Mouse (Mus musculus) neural tube, embryonic 11.5 days (tissue): ENCODE measurements around the gene Zbtb9. TPM values are rescaled to one million over a fixed set of nuclear protein-coding genes. Genes with fewer than 3 reads are reported as not detected.
A peak's percentile ranks its signal among the peaks of the same experiment; 100 is the strongest.

Source experiments
- ATAC-seq: fragments of 200-750 bp; cut with Nextera tagmentation; 2 replicates; pipeline ENCODE4 v1.8.0; 2017; ENCODE audit warnings: moderate number of reproducible peaks, mild to moderate bottlenecking, moderate TSS enrichment, moderate library complexity; ENCODE audit not compliant: insufficient read depth, low FRiP score, low TSS enrichment
- DNase-seq: peaks from one replicate; pipeline ENCODE4 v3.0.0-alpha.2; 2015; ENCODE audit warnings: low spot score
- H3K27ac ChIP-seq: fragments of 300-500 bp; sonication (generic); 2 replicates; pipeline ENCODE4 v1.5.1; 2014; ENCODE audit warnings: low read depth, mild to moderate bottlenecking, low read length
- H3K27me3 ChIP-seq: fragments of 300-500 bp; sonication (generic); 2 replicates; pipeline ENCODE4 v1.6.1; 2014; ENCODE audit warnings: mild to moderate bottlenecking, low read length, mixed read lengths; ENCODE audit not compliant: control insufficient read depth, insufficient read depth
- H3K36me3 ChIP-seq: fragments of 300-500 bp; sonication (generic); 2 replicates; pipeline ENCODE4 v1.6.1; 2014; ENCODE audit warnings: mild to moderate bottlenecking, low read length, moderate library complexity, mixed read lengths; ENCODE audit not compliant: control insufficient read depth, insufficient read depth
- H3K4me1 ChIP-seq: fragments of 300-500 bp; sonication (generic); 2 replicates; pipeline ENCODE4 v1.6.1; 2014; ENCODE audit warnings: low read length, mixed read lengths; ENCODE audit not compliant: control insufficient read depth, insufficient read depth
- H3K4me2 ChIP-seq: fragments of 300-500 bp; sonication (generic); 2 replicates; pipeline ENCODE4 v1.6.1; 2014; ENCODE audit warnings: low read depth, mild to moderate bottlenecking, moderate library complexity
- H3K4me3 ChIP-seq: fragments of 300-500 bp; sonication (generic); 2 replicates; pipeline ENCODE4 v1.5.1; 2014; ENCODE audit warnings: low read depth, low read length
- H3K9ac ChIP-seq: fragments of 300-500 bp; sonication (generic); 2 replicates; pipeline ENCODE4 v1.6.1; 2014; ENCODE audit warnings: mild to moderate bottlenecking, low read length
- H3K9me3 ChIP-seq: fragments of 300-500 bp; sonication (generic); 2 replicates; pipeline ENCODE4 v1.6.1; 2016; ENCODE audit warnings: low read length; ENCODE audit not compliant: control insufficient read depth
- WGBS: fragments of 180-500 bp; shearing (Covaris S2); extraction: QIAGEN DNeasy Blood & Tissue Kit; methylation state at CpG from one replicate; pipeline ENCODE4 v1.1.7; 2014; 5-methylcytosine and 5-hydroxymethylcytosine counted together
- polyA plus RNA-seq: library from polyadenylated mRNA; unstranded; fragments of >200 nt; fragmentation: Nextera tagmentation; extraction: Ambion mirVana; gene quantifications from 2 replicates; pipeline ENCODE4 v1.2.1, GENCODE M21; 2014

The Zbtb9 gene
- polyA plus RNA-seq, 1 experiment from 2014 or later, result 13.5 TPM

- DNase-seq, result no peak
- Histone ChIP-seq H3K4me2 (no peak overlapping the region), H3K4me3 (no peak overlapping the region), H3K9ac (no peak overlapping the region), H3K36me3 (no peaks in the 10 kb centered on the region), H3K27ac (no peak overlapping the region), H3K4me1 (no peaks in the 10 kb centered on the region), H3K27me3 (no peaks in the 10 kb centered on the region), H3K9me3 (no peaks in the 10 kb centered on the region)
- no peak for ATAC-seq
- WGBS, result 83% methylated on average over 6 of the region's 6 CpGs
Measured at GRCm38 (mm10) chr17:26995006-26995405, 22.0 kb downstream of the Zbtb9 start.

GRCm38 (mm10) chr17:26995562-26995961, 22.6 kb downstream of the Zbtb9 start:
- Histone ChIP-seq H3K27ac (no peak overlapping the region), H3K9me3 (no peaks in the 10 kb centered on the region), H3K9ac (no peak overlapping the region), H3K4me1 (no peaks in the 10 kb centered on the region), H3K4me2 (no peak overlapping the region), H3K27me3 (no peaks in the 10 kb centered on the region), H3K4me3 (no peak overlapping the region), H3K36me3 (no peaks in the 10 kb centered on the region)
- 82% methylated on average over 8 of the region's 8 CpGs for WGBS
- ATAC-seq (no peak), DNase-seq (no peak)

GRCm38 (mm10) chr17:26997661-26998060, 24.7 kb downstream of the Zbtb9 start:
- no peaks in the 10 kb centered on the region for H3K4me1 ChIP-seq
- no peak overlapping the region for H3K27ac ChIP-seq
- DNase-seq (no peak), ATAC-seq (no peak)
- WGBS, result 68% methylated on average over 4 of the region's 4 CpGs
- no peak overlapping the region for H3K4me2 ChIP-seq
- H3K9me3 ChIP-seq, result no peaks in the 10 kb centered on the region
- H3K36me3 ChIP-seq, result no peaks in the 10 kb centered on the region
- no peak overlapping the region for H3K9ac ChIP-seq
- H3K27me3 ChIP-seq, result no peaks in the 10 kb centered on the region
- no peak overlapping the region for H3K4me3 ChIP-seq

DNA sequence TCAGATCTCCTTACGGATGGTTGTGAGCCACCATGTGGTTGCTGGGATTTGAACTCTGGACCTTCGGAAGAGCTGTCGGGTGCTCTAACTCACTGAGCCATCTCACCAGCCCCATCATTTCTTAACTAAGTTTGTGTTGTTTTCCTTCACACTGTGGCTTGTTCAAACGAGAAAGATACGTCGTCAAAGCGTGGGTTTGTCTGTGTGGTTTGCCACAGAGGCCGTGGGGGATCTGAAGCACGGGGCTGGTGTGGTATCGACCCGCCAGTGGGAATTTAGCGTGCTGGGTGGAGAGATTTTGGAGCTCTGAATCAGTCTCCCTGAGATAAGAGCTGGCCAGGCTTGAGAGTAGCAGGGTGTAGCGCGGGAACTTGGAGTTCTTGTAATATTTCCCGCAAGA, 25.3 kb downstream of the Zbtb9 start:
- no peak for ATAC-seq
- DNase-seq, result no peak
- H3K4me2 ChIP-seq, result no peak overlapping the region
- no peaks in the 10 kb centered on the region for H3K27me3 ChIP-seq
- no peak overlapping the region for H3K9ac ChIP-seq
- H3K4me3 ChIP-seq, result no peak overlapping the region
- no peaks in the 10 kb centered on the region for H3K36me3 ChIP-seq
- H3K9me3 ChIP-seq, result no peaks in the 10 kb centered on the region
- WGBS, result 94% methylated on average over 15 of the region's 15 CpGs
- no peaks in the 10 kb centered on the region for H3K4me1 ChIP-seq
- no peak overlapping the region for H3K27ac ChIP-seq

DNA sequence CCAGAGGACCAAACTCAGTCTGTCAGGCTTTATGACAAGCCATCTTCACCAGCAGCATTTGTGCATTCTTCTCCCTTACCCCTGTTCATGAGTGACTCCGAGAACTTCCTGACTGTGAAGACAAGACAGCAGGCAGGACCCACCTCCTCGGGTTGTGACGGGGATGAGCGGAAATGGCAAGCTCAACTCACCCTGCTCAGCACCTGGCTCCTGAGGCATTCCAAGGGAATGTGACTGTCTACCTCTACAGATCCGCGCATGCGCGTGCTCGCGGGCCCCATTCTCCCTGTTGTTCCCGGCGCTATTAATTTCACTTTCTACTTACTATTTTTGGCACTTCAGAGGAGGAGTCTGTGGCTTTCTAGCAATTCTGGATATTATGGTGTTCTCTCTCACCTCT, 27.0 kb downstream of the Zbtb9 start:
- Histone ChIP-seq H3K4me1 (no peaks in the 10 kb centered on the region), H3K4me2 (no peak overlapping the region), H3K9ac (no peak overlapping the region), H3K27ac (no peak overlapping the region), H3K36me3 (no peaks in the 10 kb centered on the region), H3K27me3 (no peaks in the 10 kb centered on the region), H3K9me3 (no peaks in the 10 kb centered on the region), H3K4me3 (no peak overlapping the region)
- WGBS, result 73% methylated on average over 12 of the region's 12 CpGs
- DNase-seq (no peak), ATAC-seq (no peak)

DNA sequence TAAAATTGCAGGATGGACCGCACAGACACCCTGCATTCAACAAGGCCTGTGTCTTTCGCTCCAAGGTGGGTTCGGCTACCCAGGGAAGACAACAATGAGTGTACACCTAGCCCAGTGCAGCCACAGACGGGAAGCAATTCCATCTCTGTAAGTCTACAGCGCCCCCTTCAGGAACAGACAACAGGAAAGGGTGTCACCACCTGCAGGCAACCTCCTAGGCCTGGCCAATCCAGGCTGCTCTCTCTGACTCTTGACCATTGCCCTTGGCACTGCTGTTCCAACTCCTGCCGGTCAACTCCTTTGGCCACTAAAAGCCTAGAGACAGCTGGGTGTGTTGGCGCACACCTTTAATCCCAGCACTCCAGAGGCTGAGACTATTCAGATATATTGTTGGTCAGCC, 28.2 kb downstream of the Zbtb9 start:
- Histone ChIP-seq H3K27ac (no peak overlapping the region), H3K9ac (no peak overlapping the region), H3K4me3 (no peak overlapping the region), H3K9me3 (no peaks in the 10 kb centered on the region), H3K4me2 (no peak overlapping the region), H3K27me3 (no peaks in the 10 kb centered on the region), H3K36me3 (no peaks in the 10 kb centered on the region), H3K4me1 (no peaks in the 10 kb centered on the region)
- WGBS, result 73% methylated on average over 7 of the region's 7 CpGs
- DNase-seq (no peak), ATAC-seq (no peak)

DNA sequence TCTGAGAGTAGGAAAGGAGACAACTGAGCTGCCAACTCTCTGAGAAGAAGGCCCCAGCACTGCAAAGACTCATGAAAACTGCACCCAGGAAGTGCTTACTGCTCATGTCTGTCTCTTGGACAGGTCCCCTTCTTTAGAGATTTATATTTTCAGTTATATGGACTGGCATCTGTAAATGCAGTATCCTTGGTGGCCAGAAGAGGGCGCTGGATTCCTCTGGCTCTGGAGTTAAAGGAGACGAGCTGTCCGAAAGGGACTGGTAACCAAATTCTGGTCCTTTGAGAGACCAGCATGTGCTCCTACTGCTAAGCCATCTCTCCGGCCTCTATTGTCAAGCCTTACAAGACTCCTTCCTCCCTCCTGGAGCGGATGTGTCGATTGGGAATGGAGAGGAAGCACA, 28.9 kb downstream of the Zbtb9 start:
- H3K27me3 ChIP-seq, result no peaks in the 10 kb centered on the region
- 53% methylated on average over 6 of the region's 6 CpGs for WGBS

GRCm38 (mm10) chr17:27004431-27004830, 31.5 kb downstream of the Zbtb9 start:
- DNase-seq (peak; percentile 65), ATAC-seq (no peak)
- no peaks in the 10 kb centered on the region for H3K9me3 ChIP-seq
- no peak overlapping the region for H3K4me2 ChIP-seq
- 34% methylated on average over 9 of the region's 9 CpGs for WGBS
- H3K27me3 ChIP-seq, result no peaks in the 10 kb centered on the region
- no peak overlapping the region for H3K27ac ChIP-seq
- no peak overlapping the region for H3K9ac ChIP-seq
- no peak overlapping the region for H3K4me3 ChIP-seq
- H3K4me1 ChIP-seq, result no peaks in the 10 kb centered on the region
- no peaks in the 10 kb centered on the region for H3K36me3 ChIP-seq

More for the DNA sequence above, 28.9 kb downstream of the Zbtb9 start:
- H3K4me1 ChIP-seq, result no peaks in the 10 kb centered on the region
- no peaks in the 10 kb centered on the region for H3K36me3 ChIP-seq
- H3K4me3 ChIP-seq, result no peak overlapping the region
- no peak overlapping the region for H3K27ac ChIP-seq
- no peaks in the 10 kb centered on the region for H3K9me3 ChIP-seq
- no peak overlapping the region for H3K9ac ChIP-seq
- ATAC-seq, result no peak
- peak; percentile 30 for DNase-seq
- H3K4me2 ChIP-seq, result no peak overlapping the region

DNA sequence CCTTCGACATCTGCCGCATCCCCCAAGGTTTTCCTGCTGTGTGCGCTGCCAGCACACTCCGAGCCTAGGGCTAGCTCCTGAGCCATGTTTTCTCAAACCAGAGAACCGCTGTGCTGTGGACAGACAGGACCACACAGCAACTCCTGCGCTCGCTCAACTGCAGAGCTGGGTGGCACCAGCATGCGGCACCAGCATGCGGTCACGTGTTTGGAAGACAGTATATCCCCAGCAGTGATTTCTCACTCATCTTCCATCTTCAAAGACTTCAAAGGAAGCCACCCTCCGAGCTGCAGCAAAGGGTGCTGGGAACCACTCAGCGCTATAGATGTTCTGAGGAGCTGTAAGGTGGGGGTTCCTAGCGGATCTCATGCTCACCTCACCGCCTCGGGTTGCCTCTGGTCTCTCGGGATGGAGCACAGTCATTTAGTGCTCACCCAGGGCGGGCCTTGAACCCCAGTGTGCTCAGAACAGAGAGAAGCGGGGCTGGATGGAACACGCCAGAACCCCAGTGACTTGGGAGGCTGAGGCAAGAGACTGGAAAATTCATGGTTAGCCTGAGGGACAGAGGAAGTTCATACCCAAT, 32.0 kb downstream of the Zbtb9 start:
- Histone ChIP-seq H3K36me3 (no peaks in the 10 kb centered on the region), H3K4me2 (no peak overlapping the region), H3K27ac (no peak overlapping the region), H3K9me3 (no peaks in the 10 kb centered on the region), H3K9ac (no peak overlapping the region), H3K4me1 (no peaks in the 10 kb centered on the region), H3K27me3 (no peaks in the 10 kb centered on the region), H3K4me3 (no peak overlapping the region)
- DNase-seq (no peak), ATAC-seq (no peak)
- 31% methylated on average over 19 of the region's 19 CpGs for WGBS
